Mouse (Mus musculus) liver, embryonic 11.5 days (tissue): ENCODE results near the gene Astn2. TPM values are rescaled to one million over a fixed set of nuclear protein-coding genes. Genes with fewer than 3 reads are reported as not detected.

ENCODE experiments used
- ATAC-seq: fragments of 200-750 bp; cut with Nextera tagmentation; replicated peaks from 2 replicates; pipeline ENCODE4 v1.8.0; 2017; ENCODE audit warnings: moderate number of reproducible peaks, mild to moderate bottlenecking, moderate TSS enrichment, moderate library complexity; ENCODE audit not compliant: low FRiP score
- DNase-seq: peaks from one replicate; pipeline ENCODE4 v3.0.0-alpha.2; 2017; ENCODE audit warnings: low spot score
- H3K27ac ChIP-seq: fragments of 300-500 bp; sonication (generic); 2 replicates; pipeline ENCODE4 v1.5.1; 2014; ENCODE audit warnings: mild to moderate bottlenecking, low read depth, low read length, control low read depth
- H3K27me3 ChIP-seq: fragments of 300-500 bp; sonication (generic); replicated peaks from 2 replicates; pipeline ENCODE4 v1.6.1; 2014; ENCODE audit warnings: low read length, mixed read lengths; ENCODE audit not compliant: control insufficient read depth, insufficient read depth
- H3K36me3 ChIP-seq: fragments of 300-500 bp; sonication (generic); 2 replicates; pipeline ENCODE4 v1.6.1; 2014; ENCODE audit warnings: mild to moderate bottlenecking, low read length, moderate library complexity, mixed read lengths; ENCODE audit not compliant: control insufficient read depth, insufficient read depth
- H3K4me1 ChIP-seq: fragments of 300-500 bp; sonication (generic); replicated peaks from 2 replicates; pipeline ENCODE4 v1.6.1; 2014; ENCODE audit warnings: low read length, mixed read lengths; ENCODE audit not compliant: control insufficient read depth, insufficient read depth
- H3K4me2 ChIP-seq: fragments of 300-500 bp; sonication (generic); 2 replicates; pipeline ENCODE4 v1.6.1; 2014; ENCODE audit warnings: mild to moderate bottlenecking, control low read depth, moderate library complexity
- H3K4me3 ChIP-seq: fragments of 300-500 bp; sonication (generic); 2 replicates; pipeline ENCODE4 v1.5.1; 2014; ENCODE audit warnings: low read depth, low read length, control low read depth
- H3K9ac ChIP-seq: fragments of 300-500 bp; sonication (generic); 2 replicates; pipeline ENCODE4 v1.6.1; 2014; ENCODE audit warnings: low read depth, low read length, control low read depth
- H3K9me3 ChIP-seq: fragments of 300-500 bp; sonication (generic); 2 replicates; pipeline ENCODE4 v1.6.1; 2016; ENCODE audit warnings: low read length, inconsistent platforms, mixed read lengths; ENCODE audit not compliant: control insufficient read depth
- WGBS: fragments of 180-500 bp; shearing (Covaris S2); extraction: QIAGEN DNeasy Blood & Tissue Kit; methylation state at CpG from one replicate; pipeline ENCODE4 v1.1.7; 2014; 5-methylcytosine and 5-hydroxymethylcytosine counted together
- polyA plus RNA-seq: library from polyadenylated mRNA; unstranded; fragments of >200 nt; fragmentation: Nextera tagmentation; extraction: Ambion mirVana; gene quantifications from 2 replicates; pipeline ENCODE4 v1.2.1, GENCODE M21; 2014

The Astn2 gene
- polyA plus RNA-seq: 0.05 and 0.09 TPM in 2 replicates

- peaks cover 43% of the 10 kb centered on the region for H3K27me3 ChIP-seq
- 0% methylated on average over 27 of the region's 56 CpGs for WGBS
- no peak within 1 kb of the TSS for H3K27ac ChIP-seq
- no peaks in the 10 kb centered on the region for H3K36me3 ChIP-seq
- H3K4me3 ChIP-seq: peak within 1 kb of the TSS; percentile 58
- DNase-seq: peak; percentile 34
- peak; percentile 31; the same call in 1 of the 2 replicates for ATAC-seq
- no peaks in the 10 kb centered on the region for H3K9me3 ChIP-seq
- H3K4me1 ChIP-seq: no peaks in the 10 kb centered on the region
- peak within 1 kb of the TSS; percentile 78 for H3K4me2 ChIP-seq
- no peak within 1 kb of the TSS for H3K9ac ChIP-seq
Measured at GRCm38 (mm10) chr4:66404201-66404711, at the start of gene Astn2. Gene Astn2 (minus strand): TSS chr4:66404611.

- H3K9me3 ChIP-seq: no peaks in the 10 kb centered on the region
- no peak overlapping the region for H3K9ac ChIP-seq
- H3K27ac ChIP-seq: no peak overlapping the region
- H3K4me3 ChIP-seq: no peak overlapping the region
- no peaks in the 10 kb centered on the region for H3K4me1 ChIP-seq
- ATAC-seq (no peak), DNase-seq (no peak)
- 29% methylated on average over 3 of the region's 3 CpGs for WGBS
- no peaks in the 10 kb centered on the region for H3K36me3 ChIP-seq
- H3K27me3 ChIP-seq: no peaks in the 10 kb centered on the region
- no peak overlapping the region for H3K4me2 ChIP-seq
Measured at GRCm38 (mm10) chr4:66450115-66450514, 45.7 kb upstream of the Astn2 start.

- H3K9ac ChIP-seq: no peak overlapping the region
- no peaks in the 10 kb centered on the region for H3K4me1 ChIP-seq
- no peaks in the 10 kb centered on the region for H3K9me3 ChIP-seq
- WGBS: 40% methylated on average over 1 of the region's 1 CpGs
- no peak overlapping the region for H3K4me3 ChIP-seq
- DNase-seq (no peak), ATAC-seq (no peak)
- no peaks in the 10 kb centered on the region for H3K36me3 ChIP-seq
- no peak overlapping the region for H3K4me2 ChIP-seq
- no peak overlapping the region for H3K27ac ChIP-seq
- H3K27me3 ChIP-seq: no peaks in the 10 kb centered on the region
Measured at GRCm38 (mm10) chr4:66431256-66431655, 26.8 kb upstream of the Astn2 start.

GRCm38 (mm10) chr4:66425804-66426203 is 21.4 kb upstream of the Astn2 start:
- DNase-seq (no peak), ATAC-seq (no peak)
- Histone ChIP-seq H3K36me3 (no peaks in the 10 kb centered on the region), H3K9me3 (no peaks in the 10 kb centered on the region), H3K4me2 (no peak overlapping the region), H3K4me1 (no peaks in the 10 kb centered on the region), H3K27ac (no peak overlapping the region), H3K27me3 (no peaks in the 10 kb centered on the region), H3K9ac (no peak overlapping the region), H3K4me3 (no peak overlapping the region)
- WGBS: 78% methylated on average over 4 of the region's 4 CpGs

GRCm38 (mm10) chr4:66414778-66415177 is 10.4 kb upstream of the Astn2 start:
- no peaks in the 10 kb centered on the region for H3K9me3 ChIP-seq
- no peak overlapping the region for H3K4me2 ChIP-seq
- no peaks in the 10 kb centered on the region for H3K4me1 ChIP-seq
- no peak overlapping the region for H3K4me3 ChIP-seq
- no peak overlapping the region for H3K27ac ChIP-seq
- no peaks in the 10 kb centered on the region for H3K27me3 ChIP-seq
- no peak for DNase-seq
- H3K9ac ChIP-seq: no peak overlapping the region
- H3K36me3 ChIP-seq: no peaks in the 10 kb centered on the region
- WGBS: 72% methylated on average over 8 of the region's 8 CpGs
- ATAC-seq: no peak

GRCm38 (mm10) chr4:66405086-66405485 is 675 bp upstream of the Astn2 start:
- peaks cover 43% of the 10 kb centered on the region for H3K27me3 ChIP-seq
- ATAC-seq (no peak), DNase-seq (no peak)

GRCm38 (mm10) chr4:66403708-66404200 is 657 bp downstream of the Astn2 start:
- Histone ChIP-seq H3K4me1 (no peaks in the 10 kb centered on the region), H3K4me2 (peak overlapping the region; percentile 78), H3K4me3 (peak overlapping the region; percentile 58), H3K9me3 (no peaks in the 10 kb centered on the region), H3K9ac (no peak overlapping the region), H3K27me3 (peaks cover 43% of the 10 kb centered on the region), H3K27ac (no peak overlapping the region), H3K36me3 (no peaks in the 10 kb centered on the region)
- 1% methylated on average over 51 of the region's 51 CpGs for WGBS
- ATAC-seq (peak; percentile 31; the same call in 1 of the 2 replicates), DNase-seq (peak; percentile 33)

More at GRCm38 (mm10) chr4:66405086-66405485, 675 bp upstream of the Astn2 start:
- H3K27ac ChIP-seq: no peak overlapping the region
- no peak overlapping the region for H3K4me2 ChIP-seq
- 33% methylated on average over 1 of the region's 1 CpGs for WGBS
- H3K4me3 ChIP-seq: no peak overlapping the region
- H3K9me3 ChIP-seq: no peaks in the 10 kb centered on the region
- no peaks in the 10 kb centered on the region for H3K4me1 ChIP-seq
- no peak overlapping the region for H3K9ac ChIP-seq
- H3K36me3 ChIP-seq: no peaks in the 10 kb centered on the region

GRCm38 (mm10) chr4:66403116-66403707 is 1.2 kb downstream of the Astn2 start:
- peak overlapping the region; percentile 78 for H3K4me2 ChIP-seq
- H3K27me3 ChIP-seq: peaks cover 43% of the 10 kb centered on the region
- no peak overlapping the region for H3K27ac ChIP-seq
- H3K4me1 ChIP-seq: no peaks in the 10 kb centered on the region
- H3K4me3 ChIP-seq: peak overlapping the region; percentile 58
- no peak overlapping the region for H3K9ac ChIP-seq
- ATAC-seq (no peak), DNase-seq (no peak)
- H3K9me3 ChIP-seq: no peaks in the 10 kb centered on the region
- under 1% methylated on average over 22 of the region's 22 CpGs for WGBS
- no peaks in the 10 kb centered on the region for H3K36me3 ChIP-seq

- Histone ChIP-seq H3K4me1 (no peaks in the 10 kb centered on the region), H3K27me3 (peaks cover 43% of the 10 kb centered on the region), H3K4me3 (peak overlapping the region; percentile 58), H3K36me3 (no peaks in the 10 kb centered on the region), H3K4me2 (peak overlapping the region; percentile 78), H3K27ac (no peak overlapping the region), H3K9me3 (no peaks in the 10 kb centered on the region), H3K9ac (no peak overlapping the region)
- DNase-seq: peak; percentile 38
- under 1% methylated on average over 24 of the region's 24 CpGs for WGBS
- ATAC-seq: no peak
Measured at GRCm38 (mm10) chr4:66402611-66403010, 1.8 kb downstream of the Astn2 start.
